Mouse (Mus musculus) adrenal gland, postnatal 14 days (tissue): Measurements from ENCODE around the gene Epop. TPM values are rescaled to one million over a fixed set of nuclear protein-coding genes. Genes with fewer than 3 reads are reported as not detected.

Source experiments
- DNase-seq: peaks from one replicate; pipeline ENCODE4 v3.0.0; 2021; ENCODE audit warnings: mixed read lengths
- microRNA-seq, 2 experiments: library from miRNA; unstranded; fragments of <30 nt; microRNA quantifications; one replicate each; pipeline ENCODE4 v1.2.0; 2021
- total RNA-seq: library from RNA; stranded (reverse); gene quantifications from 2 replicates; pipeline ENCODE4 v1.2.3, GENCODE M21; 2021

Epop gene
- total RNA-seq, 1 experiment from 2014 or later, result 6.4 TPM

- DNase-seq, result no peak
These were observed 39.1 kb downstream of the Epop start for GRCm38 (mm10) chr11:97590227-97590960.

DNA sequence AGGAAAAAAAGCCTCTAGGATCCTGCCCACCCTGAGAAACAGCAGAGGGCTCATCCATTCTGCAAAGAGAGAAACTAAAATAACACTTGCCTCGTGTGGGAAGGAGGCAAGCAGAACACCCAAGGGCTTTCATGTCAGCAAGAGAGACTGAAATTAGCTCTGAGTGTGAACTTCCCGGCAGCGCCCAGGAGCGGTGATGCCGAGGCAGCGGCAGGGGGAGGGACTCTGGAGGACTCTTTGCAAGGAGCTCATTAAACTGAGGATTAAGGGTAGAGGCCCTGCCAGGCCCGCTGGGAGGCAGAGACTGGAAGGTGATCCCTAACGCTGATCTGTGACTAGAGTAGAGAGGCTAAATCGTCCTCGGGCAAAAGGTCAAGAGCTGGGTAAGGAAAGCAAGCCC lies 40.3 kb downstream of the Epop start:
- no peak for DNase-seq

DNA sequence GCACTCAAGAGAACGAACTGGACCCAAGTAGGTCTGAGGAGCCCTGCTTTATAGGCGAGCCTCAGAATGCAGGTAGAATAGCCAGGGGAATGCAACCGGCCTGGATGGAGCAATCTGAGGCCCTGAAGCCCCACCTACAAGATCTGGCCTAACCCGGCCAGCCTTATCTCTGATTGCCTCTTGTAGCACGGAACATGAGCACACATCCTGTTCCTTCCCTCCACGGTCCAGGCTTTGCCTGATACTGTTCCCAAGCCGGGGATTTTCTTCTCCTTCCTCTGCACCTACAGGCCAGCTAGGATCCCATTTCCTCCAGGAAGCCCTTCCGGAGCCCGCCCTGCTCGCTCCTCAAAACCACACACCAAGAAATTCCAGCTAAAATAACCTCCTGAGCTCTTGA lies 43.6 kb downstream of the Epop start:
- DNase-seq, result no peak

DNA sequence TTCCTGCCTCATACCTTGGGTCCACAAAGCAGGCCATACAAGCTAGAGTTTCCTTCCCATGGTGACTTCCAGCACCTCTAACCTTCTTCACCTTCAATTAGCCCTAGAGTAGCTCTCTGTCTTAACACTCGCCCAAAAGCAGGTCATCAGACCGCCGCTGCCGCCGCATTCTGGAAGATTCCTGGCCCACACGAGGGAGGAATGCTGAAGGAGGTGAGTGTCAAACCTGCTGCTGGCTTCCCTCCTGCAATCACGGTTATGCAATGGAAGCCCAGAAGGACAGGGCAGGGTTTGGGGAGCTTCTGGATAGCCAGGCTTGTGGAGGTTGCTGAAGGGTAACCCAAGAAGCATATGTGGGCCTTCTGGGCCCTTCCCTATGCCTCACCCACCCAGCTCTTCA lies 45.0 kb downstream of the Epop start:
- no peak for DNase-seq

DNA sequence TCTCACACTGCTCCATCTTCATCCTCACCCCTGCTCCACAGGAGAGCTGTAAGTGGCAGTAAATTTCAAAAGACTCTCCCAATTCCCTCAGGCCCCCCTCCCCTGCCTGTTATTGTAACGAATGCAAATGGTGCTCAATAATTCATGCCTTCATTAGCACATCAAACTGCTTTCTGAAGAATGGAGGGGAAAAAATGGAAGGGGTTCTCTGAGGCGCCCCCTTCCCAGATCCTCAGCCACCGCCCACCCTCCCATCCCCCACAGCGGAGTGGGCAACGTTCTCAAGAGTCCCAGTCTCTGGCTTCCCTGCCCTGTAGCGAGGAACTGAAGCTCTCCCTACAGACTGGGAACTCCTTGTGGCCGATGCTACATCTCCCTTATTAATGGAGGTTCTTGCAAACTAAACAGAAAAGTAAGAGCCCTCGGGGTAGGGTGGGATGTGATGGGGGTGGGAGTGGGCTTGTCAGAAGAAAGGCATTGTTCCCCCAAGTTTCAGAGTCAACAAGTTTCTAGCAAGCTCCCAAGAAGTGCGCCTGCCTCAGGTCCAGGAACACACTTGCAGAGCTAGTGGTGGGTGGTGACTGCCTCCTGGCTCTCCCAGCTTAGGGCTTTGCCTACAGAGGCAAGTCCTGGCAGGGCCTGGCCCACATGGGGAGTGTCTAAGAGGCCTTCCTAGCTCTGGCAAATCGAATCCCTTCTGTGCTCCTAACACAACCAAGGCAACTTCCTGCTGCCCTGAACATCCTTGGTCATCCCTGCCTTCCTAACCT lies 50.2 kb downstream of the Epop start:
- no peak for DNase-seq

DNA sequence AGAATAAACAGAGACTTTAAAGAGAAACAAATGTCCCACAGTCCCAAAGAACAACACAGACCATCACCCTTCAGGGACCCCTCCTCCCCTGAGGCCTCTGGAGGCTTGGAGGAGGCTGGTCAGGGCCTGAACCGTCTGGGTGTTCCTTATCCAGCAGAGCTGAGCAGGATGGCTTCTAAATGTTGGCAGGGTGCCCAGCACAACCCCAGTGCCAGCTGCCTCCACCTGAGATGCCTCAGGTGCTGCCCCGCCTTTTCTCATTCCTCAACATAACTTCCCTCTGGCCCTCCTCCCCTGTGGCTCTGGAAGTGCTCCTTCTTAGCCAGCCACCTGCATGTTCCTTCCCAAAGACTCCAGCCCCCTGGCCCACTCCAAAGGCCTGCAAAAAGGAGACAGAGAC lies 51.2 kb downstream of the Epop start:
- DNase-seq, result no peak

Small RNAs within 50 kb of the gene (microRNA-seq; reads per million reads assigned to microRNA genes)
- gene Gm24158 (0.38 to 0.85 reads per million in 2 experiments), gene Mir6927 (0.76 to 0.85 reads per million in 2 experiments)

Other genes with a start within 250 kb of the Epop start
- 31.4 and 32.8 TPM in 2 replicates for gene Arhgap23, start 214.2 kb downstream of the Epop start, total RNA-seq
- not detected in 2 replicates for gene 4933428G20Rik, start 129.4 kb downstream of the Epop start, total RNA-seq
- gene Srcin1, start 53.5 kb downstream of the Epop start, total RNA-seq, result 9.2 and 10.1 TPM in 2 replicates
- 37.0 and 45.2 TPM in 2 replicates for gene Mllt6, start 33.7 kb upstream of the Epop start, total RNA-seq
- 277 and 297 TPM in 2 replicates for gene Cisd3, start 56.1 kb upstream of the Epop start, total RNA-seq
- gene Pcgf2, start 70.8 kb upstream of the Epop start, total RNA-seq, result 28.1 and 32.6 TPM in 2 replicates
- gene Psmb3, start 73.7 kb upstream of the Epop start, total RNA-seq, result 216 and 225 TPM in 2 replicates
- gene Pip4k2b, start 115.0 kb upstream of the Epop start, total RNA-seq, result 24.8 and 34.7 TPM in 2 replicates
- 17.6 and 18.7 TPM in 2 replicates for gene Cwc25, start 136.9 kb upstream of the Epop start, total RNA-seq
- not detected in 2 replicates for gene 1700001P01Rik, start 146.2 kb upstream of the Epop start, total RNA-seq
- 809 and 980 TPM in 2 replicates for gene Rpl23, start 152.7 kb upstream of the Epop start, total RNA-seq
- 98.2 and 107 TPM in 2 replicates for gene Lasp1, start 169.3 kb upstream of the Epop start, total RNA-seq
- 2.4 and 3.5 TPM in 2 replicates for gene B230217C12Rik, start 211.1 kb upstream of the Epop start, total RNA-seq